Mouse (Mus musculus): Measurements from ENCODE around the gene Rgma.

Rgma gene

GRCm38 (mm10) chr7:73433637-73434335 lies 58.5 kb downstream of the Rgma start:
- DNase-seq (ENCODE audit: low spot score in 2 of 2) = no peak

DNA sequence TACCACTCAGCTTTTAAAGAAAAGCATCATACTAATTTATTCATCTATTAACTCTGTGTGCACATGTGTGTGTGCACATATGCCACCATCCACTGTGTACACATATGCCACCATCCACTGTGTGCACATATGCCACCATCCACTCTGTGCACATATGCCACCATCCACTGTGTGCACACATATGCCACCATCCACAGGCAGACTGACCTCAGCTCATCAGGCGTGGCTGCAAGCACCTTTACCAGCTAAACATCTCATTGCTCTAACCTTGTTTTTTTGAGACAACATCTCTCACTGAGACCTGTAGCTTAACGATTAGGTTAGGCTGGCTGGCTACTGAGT lies 59.0 kb downstream of the Rgma start:
- no peak for DNase-seq (ENCODE audit: low spot score in 2 of 2)

DNA sequence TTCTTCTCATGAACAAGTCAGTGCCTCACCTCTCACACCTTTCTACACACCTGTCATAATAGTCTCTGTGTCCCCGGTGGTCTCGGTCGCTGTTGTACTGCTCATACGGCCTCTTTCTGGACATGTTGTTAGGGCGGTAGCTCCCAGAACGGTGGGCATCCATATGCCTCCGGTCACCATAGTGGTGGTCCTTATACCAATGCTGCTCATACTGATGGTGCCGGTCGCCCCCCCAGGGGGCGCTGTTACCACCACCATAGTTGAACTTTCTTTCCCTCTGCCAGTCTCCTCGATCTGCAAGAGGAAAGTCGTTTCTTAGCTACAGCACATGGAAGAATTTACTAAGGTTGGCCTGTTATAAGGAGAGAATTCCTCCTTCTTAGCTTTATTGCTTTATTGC lies 60.4 kb downstream of the Rgma start:
- no peak for DNase-seq (ENCODE audit: low spot score in 2 of 2)

GRCm38 (mm10) chr7:73441802-73442201 lies 66.5 kb downstream of the Rgma start:
- no peak for DNase-seq (ENCODE audit: low spot score in 2 of 2)

DNA sequence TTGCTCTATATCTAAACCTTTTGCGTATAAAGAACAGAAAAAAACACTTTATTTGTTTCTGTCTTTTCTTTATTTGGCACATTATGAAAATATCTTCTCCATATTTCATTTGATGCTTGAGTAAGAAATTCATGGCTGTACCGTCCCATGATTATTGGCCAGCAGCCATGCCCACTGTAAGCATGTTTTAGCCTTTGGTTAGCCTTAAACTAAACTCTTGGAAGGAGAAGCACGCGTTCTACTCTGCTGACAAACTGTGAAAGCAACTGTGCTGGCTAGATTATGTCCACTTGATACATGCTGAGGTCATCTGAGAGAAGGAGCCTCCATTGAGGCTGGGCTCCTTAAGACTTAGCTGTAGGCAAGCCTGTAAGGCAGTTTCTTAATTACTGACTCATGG lies 66.9 kb downstream of the Rgma start:
- DNase-seq (ENCODE audit: low spot score in 2 of 2) = no peak

- no peak for DNase-seq (ENCODE audit: low spot score in 2 of 2)
Measured at GRCm38 (mm10) chr7:73451594-73451993, 76.3 kb downstream of the Rgma start.

- DNase-seq (ENCODE audit: low spot score in 2 of 2) = no peak
Measured at GRCm38 (mm10) chr7:73452187-73452808, 77.0 kb downstream of the Rgma start.

GRCm38 (mm10) chr7:73454113-73454512 lies 78.8 kb downstream of the Rgma start:
- no peak for DNase-seq (ENCODE audit: low spot score in 2 of 2)

GRCm38 (mm10) chr7:73463546-73463945 lies 88.2 kb downstream of the Rgma start:
- DNase-seq (ENCODE audit: low spot score in 2 of 2) = no peak

DNA sequence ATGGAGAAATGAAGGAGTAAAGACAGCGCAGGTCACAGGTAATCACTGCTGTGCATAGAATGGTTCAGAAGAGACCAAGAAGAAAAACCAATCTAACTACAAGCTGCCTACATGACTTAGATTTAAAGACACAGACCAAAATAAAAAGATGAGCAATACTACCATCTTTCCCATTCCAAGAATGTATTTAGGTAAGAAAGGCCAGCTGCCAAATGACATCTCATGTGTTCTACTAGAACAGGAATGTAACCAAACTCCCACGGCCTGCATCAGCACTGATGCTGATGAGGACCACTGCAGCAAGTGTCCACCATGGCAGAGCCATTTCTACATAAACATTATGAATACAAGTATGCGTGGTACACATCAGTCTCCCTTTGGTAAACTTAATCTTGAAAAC lies 92.4 kb downstream of the Rgma start:
- no peak for DNase-seq (ENCODE audit: low spot score in 2 of 2)
